Mouse (Mus musculus) lung, postnatal 4 days (tissue): ENCODE data around the gene Cela3b.
"Not testable (repeated sequence)": the region's sequence is repeated elsewhere in the genome, so short reads cannot be mapped to it uniquely, and the experiment has no call there.

Experiments
- DNase-seq, 2 experiments: peaks; one replicate each; pipeline ENCODE4 v3.0.0; 2021

Cela3b gene

GRCm38 (mm10) chr4:137461217-137461616 lies 30.9 kb upstream of the Cela3b start:
- no peak for DNase-seq

DNA sequence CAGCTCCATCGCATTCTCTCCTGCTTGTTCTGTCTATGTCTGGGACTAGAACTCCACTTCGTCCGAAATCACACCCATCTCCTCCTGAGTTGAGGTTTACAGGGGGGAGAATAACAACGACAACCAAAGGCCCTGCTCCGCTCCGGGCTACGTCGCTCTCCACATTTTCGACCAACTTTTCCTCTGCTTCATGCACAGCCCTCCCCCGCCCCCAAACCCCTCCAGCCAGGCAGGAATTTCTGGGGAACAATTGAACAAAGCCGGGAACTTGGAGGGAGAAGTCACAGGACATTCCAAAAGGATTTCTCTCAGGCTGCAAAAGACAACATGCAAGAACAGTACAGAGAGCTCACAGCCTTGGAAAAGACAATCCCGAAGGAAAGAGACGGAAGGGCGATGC lies 30.3 kb upstream of the Cela3b start:
- DNase-seq, result no peak

DNA sequence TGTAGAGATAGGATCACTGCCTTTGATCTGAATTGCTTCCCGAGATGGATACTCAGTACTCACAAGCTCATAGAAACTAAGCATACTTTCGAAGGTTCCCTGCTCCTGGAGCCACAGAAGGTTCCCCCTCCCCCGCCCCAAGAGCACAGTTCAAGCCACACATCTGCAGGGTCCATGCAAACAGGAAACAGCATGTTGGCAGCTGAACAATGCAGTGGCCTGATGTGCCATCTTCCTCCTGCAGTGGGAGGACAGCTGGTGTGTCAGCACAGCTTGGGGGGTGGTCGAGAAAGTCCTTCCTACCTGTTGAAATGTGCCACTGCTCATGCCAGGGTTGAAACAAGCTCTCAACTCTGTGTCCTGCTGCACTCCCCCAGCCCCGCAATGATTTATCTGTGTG lies 28.5 kb upstream of the Cela3b start:
- DNase-seq, result no peak

DNA sequence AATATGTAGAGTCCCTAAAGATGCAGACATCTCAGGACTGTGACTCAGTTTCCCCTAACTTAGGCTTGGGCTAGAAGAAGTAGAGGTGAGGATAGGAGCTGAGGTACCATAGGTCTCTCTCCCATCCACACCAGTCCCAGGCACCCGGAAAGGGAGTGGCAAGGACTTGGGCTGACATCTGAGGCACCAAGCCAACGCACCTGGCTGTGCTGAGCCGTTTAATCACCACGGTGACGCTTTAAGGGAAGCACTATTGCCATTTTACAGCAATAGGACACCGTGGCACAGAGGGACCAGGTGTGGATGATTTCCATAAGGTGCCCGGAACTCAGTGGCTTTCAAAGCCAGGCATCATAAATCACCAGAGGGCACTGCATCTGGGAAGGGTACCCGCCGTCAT lies 28.0 kb upstream of the Cela3b start:
- no peak for DNase-seq

DNA sequence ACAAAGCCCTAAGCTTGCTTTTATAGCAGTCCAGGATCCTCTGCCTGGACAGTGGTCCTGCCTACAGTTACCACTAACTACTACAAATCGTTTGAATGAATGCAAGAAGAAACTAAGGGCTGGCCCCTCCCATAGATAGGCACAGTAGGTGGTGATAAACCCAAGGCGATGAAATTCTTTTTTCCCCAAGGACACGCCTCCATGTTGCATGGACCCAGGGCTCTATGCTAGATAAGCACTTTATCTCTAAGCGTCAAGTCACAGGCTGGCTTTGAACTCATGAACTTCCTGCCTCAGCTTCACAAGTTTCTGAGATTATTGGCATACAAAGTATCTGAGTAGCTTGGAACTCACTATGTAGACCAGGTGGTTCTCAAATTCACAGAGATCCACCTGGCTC lies 27.0 kb upstream of the Cela3b start:
- DNase-seq, result no peak

- no peak for DNase-seq
These were observed 26.2 kb upstream of the Cela3b start for GRCm38 (mm10) chr4:137456581-137456980.

DNA sequence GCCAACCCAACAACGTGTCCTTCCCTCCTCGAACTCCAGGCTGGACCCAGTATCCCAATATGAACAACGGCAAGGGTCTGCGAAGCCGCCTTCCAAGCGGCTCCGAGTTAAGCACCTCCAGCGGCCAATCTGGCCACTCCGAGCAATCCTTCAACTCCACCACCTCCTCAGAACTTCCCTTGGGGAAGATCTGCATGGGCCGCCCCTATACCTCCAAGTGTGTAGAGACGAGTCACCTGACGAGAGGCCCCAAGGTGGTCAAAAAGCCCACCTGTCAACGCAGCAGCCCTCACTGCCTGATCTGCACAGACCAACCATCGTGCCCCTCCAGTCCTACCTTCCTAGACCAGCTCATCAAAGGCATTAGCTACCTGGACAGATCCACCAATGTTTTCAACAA lies 24.2 kb upstream of the Cela3b start:
- no peak for DNase-seq

- no peak for DNase-seq
These were observed 23.0 kb upstream of the Cela3b start, which contains the start of gene 1700013G24Rik for GRCm38 (mm10) chr4:137453234-137453767. Gene 1700013G24Rik (plus strand): TSS chr4:137453284.

GRCm38 (mm10) chr4:137452190-137452589 lies 21.9 kb upstream of the Cela3b start:
- DNase-seq, result no peak

DNA sequence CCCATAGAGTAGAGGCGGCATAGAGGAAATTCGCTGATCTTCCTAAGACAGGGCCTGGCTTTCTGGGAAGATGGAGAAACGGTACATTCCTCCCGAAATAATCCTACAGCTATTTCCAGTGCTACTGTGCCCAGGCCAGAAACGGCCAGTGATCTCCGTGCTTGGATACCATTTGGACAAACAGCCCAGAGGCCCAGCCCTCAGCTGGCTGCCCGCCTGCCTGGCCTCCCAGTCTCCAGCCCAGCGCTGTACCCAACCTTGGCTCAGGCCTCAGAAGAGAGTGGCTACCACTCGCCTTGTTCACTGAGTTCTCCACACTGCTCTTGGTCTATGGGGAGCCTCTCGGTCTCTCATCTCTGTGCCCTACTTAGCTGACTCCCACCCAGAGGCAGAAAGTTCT lies 19.4 kb upstream of the Cela3b start:
- no peak for DNase-seq

GRCm38 (mm10) chr4:137449132-137449531 lies 18.8 kb upstream of the Cela3b start:
- no peak for DNase-seq

DNA sequence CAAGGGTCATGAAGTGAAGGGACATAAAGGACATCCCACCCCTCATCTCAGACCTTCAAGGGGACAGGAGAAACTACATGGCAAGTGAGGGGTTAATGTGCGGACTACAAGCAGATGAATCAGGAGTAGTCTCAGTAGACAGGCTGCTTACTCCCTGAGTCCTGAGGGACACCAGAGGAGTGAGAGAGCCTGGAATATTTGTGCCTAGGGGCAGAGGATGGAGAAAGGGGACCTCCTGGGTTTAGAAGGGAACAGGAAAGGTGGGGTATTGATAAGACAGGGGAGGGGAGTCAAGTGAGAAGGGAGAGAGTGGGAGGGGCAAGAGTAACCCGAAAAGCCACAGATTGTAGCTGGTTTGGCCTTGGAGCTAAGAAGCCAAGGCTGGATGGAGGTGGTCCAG lies 18.3 kb upstream of the Cela3b start:
- DNase-seq, result no peak

DNA sequence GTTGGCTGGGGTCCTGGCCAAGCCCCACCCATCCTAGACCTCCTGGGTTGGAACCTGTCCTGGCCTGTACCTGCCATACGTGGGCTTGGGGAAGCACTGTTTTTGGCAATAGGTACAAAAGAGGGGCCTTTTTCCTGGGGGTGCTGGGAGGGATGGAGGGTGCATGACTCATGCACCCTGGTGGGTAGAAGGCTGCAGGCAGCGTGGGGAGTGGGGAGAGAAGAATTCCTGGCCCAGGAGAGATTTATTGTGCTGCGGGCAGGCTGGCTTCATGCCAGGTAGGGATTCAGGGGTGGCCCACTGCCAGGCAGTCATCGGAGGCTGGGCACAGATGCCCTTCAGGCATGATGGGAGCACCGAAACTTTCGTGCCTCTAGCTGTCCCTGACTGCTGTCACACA lies 17.9 kb upstream of the Cela3b start:
- no peak for DNase-seq

GRCm38 (mm10) chr4:137447363-137448196 lies 17.2 kb upstream of the Cela3b start:
- no peak for DNase-seq

GRCm38 (mm10) chr4:137445881-137446280 lies 15.5 kb upstream of the Cela3b start:
- no peak for DNase-seq

GRCm38 (mm10) chr4:137443625-137444024 lies 13.3 kb upstream of the Cela3b start:
- DNase-seq, result peak; percentile 53 to 79

DNA sequence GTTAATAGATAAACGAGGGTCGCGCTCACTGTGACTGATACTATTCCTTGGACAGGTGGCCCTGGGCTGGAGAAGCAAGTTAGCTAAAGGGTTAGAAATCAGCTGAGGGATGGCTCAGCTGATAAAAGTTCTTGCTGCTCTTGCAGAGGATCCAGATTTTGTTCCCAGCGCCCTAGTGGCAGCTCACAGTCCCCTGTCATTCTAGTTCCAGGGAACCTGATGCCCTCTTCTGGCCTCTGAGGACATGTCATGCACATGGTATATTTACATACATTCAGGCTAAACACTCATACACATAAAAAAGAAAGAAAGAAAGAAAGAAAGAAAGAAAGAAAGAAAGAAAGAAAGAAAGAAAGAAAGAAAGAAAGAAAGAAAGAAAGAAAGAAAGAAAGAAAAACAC lies 11.0 kb upstream of the Cela3b start:
- DNase-seq, result no peak

DNA sequence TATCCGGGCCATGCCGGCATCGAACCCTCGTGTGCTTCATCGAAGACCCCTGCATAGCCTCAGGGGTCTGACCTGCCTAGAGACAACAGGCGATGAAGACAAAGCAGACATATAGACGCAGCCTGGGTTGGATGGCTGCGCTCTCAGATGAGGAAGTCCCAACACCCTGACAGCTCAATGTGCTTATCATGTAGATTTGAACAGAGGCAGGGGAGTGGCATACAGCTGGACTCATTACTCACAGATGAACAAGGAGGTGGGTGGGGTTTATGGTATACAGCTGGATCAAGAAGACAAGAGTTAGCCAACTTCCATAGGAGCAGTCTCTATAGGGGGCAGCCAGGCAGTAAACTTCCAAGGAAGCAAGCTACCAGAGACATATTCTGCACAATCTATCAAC lies 8.5 kb upstream of the Cela3b start:
- no peak for DNase-seq

GRCm38 (mm10) chr4:137436979-137437669 lies 6.8 kb upstream of the Cela3b start:
- DNase-seq, result peak in 1 of 2 experiments; percentile 31

DNA sequence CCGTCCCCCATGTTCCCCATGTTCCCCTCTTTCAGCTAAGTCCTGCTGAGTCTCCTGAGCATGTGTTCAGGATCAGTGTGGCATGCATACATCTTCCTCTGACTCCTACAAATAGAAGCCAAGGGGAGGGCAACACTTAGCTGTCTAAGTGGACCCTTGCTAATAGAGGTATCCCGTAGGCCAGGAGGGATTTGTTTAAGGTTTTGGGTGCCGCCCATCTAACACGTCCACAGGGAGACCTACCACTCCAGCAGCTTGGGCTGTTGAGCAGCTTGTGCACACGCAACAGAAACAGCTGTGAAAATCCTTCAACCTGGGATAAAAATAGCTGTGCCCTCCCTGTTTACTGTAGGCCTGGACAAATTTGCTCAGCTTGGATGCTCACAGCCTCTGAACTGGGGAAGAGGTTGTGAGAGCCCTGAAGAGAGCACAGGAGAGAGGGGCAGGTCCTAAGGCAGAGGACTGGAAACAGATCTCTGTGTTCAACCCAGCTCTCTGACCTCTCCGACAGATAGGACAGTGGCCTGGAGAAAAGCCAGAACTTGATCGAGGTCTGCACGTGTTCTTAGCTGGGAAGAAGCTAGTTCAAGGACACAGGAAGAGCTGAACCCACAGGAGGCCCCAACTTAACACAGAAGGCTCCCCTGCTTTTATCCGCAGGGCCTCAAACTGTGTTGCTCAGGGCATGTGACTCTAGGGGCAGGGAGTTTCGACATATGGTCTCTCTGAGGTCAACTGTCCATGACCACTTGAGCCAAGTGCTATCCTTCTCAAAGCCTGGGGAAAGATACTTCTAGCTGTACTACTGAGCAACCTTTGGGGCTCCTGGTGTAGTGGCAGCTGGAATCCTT lies 2.6 kb upstream of the Cela3b start:
- DNase-seq, result not testable (repeated sequence)

DNA sequence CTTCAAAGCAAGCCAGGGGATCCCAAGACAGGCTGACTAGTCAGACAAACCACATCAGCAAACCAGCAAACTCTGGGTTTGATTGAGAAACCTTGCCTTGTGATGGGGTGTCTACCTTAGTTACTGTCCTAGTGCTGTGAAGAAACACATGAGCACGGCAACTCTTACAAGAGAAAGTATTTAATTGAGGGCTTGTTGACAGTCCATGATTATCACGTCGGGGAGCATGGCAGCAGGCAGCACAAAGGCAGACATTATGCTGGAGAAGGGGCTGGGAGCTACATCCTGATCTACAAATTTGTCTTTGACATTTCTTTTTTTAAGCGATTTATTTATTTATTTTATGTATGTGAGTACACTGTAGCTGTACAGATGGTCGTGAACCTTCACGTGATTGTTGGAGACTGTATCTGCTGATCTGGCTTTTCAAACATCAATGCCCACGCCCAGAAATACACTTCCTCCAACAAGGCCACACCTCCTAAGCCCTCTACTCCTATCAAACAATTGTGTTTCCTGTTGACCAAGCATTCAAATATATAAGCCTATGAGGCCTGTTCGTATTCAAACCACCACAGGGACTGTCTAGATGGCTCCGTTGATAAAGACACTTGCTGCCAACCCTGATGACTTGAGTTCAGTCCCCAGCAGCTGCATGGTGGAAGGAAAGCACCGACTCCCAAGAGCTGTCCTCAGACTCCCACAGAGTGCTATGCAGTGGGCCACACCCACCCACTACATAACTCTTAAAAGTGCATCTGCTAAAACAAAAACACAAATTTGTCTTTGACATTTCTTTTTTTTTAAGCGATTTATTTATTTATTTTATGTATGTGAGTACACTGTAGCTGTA lies 12.4 kb downstream of the Cela3b start:
- no peak for DNase-seq

- no peak for DNase-seq
These were observed 15.4 kb downstream of the Cela3b start for GRCm38 (mm10) chr4:137414936-137415335.
